ENCODE assay signal across 14 mouse cellular contexts in the genomic region with DNA sequence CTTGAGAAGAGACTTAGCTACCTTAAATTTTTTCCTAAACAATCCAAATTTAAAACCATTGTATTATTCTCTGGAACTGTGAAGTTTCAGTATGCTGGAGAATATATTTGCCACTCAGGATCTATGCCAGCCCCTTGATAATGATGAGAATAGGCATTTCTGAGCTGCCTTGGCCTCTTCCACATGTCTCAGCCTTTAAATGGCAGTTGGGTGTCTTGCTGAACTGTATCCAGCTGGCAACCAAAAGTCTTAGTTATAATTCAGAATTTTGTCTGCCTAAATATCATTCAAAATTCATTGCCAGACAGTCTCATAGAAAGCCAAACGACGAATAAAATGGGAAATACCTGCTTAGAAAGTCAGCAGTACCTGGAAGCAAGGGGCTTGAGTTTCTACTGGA.
"Had no signal": no experiment of that assay in that cellular context is flagged by ENCODE, and none has a peak within 500 bp of the region (broad histone marks: within the 10 kb centered on the region; RNA-seq: fewer than 3 reads in every experiment).

No protein-coding gene starts in this region.

- H3K4me2 ChIP-seq: limb, embryonic 12.5 days; liver, embryonic 13.5 days; midbrain, embryonic 12.5 days; neural tube, embryonic 13.5 days had no signal

- H3K27me3 ChIP-seq: limb, embryonic 12.5 days; liver, embryonic 13.5 days; midbrain, embryonic 12.5 days; neural tube, embryonic 13.5 days had no signal

- H3K4me3 ChIP-seq: limb, embryonic 12.5 days; liver, embryonic 13.5 days; midbrain, embryonic 12.5 days; neural tube, embryonic 13.5 days had no signal

- H3K9me3 ChIP-seq: limb, embryonic 12.5 days; liver, embryonic 13.5 days; midbrain, embryonic 12.5 days; neural tube, embryonic 13.5 days had no signal

- H3K4me1 ChIP-seq: limb, embryonic 12.5 days; liver, embryonic 13.5 days; midbrain, embryonic 12.5 days; neural tube, embryonic 13.5 days had no signal

- H3K9ac ChIP-seq: limb, embryonic 12.5 days; liver, embryonic 13.5 days; liver, postnatal 0 days; midbrain, embryonic 12.5 days; neural tube, embryonic 13.5 days had no signal

- H3K27ac ChIP-seq: kidney, postnatal 0 days; limb, embryonic 12.5 days; liver, embryonic 13.5 days; midbrain, embryonic 12.5 days; neural tube, embryonic 13.5 days had no signal

- ATAC-seq: liver, postnatal 0 days; midbrain, embryonic 16.5 days had no signal

- H3K36me3 ChIP-seq: limb, embryonic 12.5 days; liver, embryonic 13.5 days; midbrain, embryonic 12.5 days; neural tube, embryonic 13.5 days had no signal

- DNase-seq: kidney, postnatal 36 days; liver; liver, embryonic 13.5 days; liver, postnatal 0 days; retina, postnatal 1 day; right cerebral cortex, postnatal 4 days; spleen, adult 18-20 months; thymus, adult 18-20 months; thymus, postnatal 25 days had no signal
